Mouse (Mus musculus) limb, embryonic 11.5 days (tissue): ENCODE measurements around the gene Slc22a15. TPM values are rescaled to one million over a fixed set of nuclear protein-coding genes. Genes with fewer than 3 reads are reported as not detected.

ENCODE experiments used
- ATAC-seq: fragments of 200-750 bp; cut with Nextera tagmentation; 2 replicates; pipeline ENCODE4 v1.8.0; 2017; ENCODE audit warnings: low read depth; ENCODE audit not compliant: insufficient number of reproducible peaks, low FRiP score, low TSS enrichment
- DNase-seq: peaks from one replicate; pipeline ENCODE4 v3.0.0-alpha.2; 2015; ENCODE audit warnings: low spot score
- H3K27ac ChIP-seq: fragments of 300-500 bp; sonication (generic); replicated peaks from 2 replicates; pipeline ENCODE4 v1.5.1; 2014; ENCODE audit warnings: low read depth, mild to moderate bottlenecking, low read length
- H3K27me3 ChIP-seq: fragments of 300-500 bp; sonication (generic); 2 replicates; pipeline ENCODE4 v1.6.1; 2014; ENCODE audit warnings: mild to moderate bottlenecking, low read length, mixed read lengths; ENCODE audit not compliant: control insufficient read depth, insufficient read depth
- H3K36me3 ChIP-seq: fragments of 300-500 bp; sonication (generic); 2 replicates; pipeline ENCODE4 v1.6.1; 2014; ENCODE audit warnings: mild to moderate bottlenecking, low read length, moderate library complexity, mixed read lengths; ENCODE audit not compliant: control insufficient read depth, insufficient read depth
- H3K4me1 ChIP-seq: fragments of 300-500 bp; sonication (generic); 2 replicates; pipeline ENCODE4 v1.6.1; 2014; ENCODE audit warnings: low read length, mixed read lengths; ENCODE audit not compliant: control insufficient read depth, insufficient read depth
- H3K4me2 ChIP-seq: fragments of 300-500 bp; sonication (generic); 2 replicates; pipeline ENCODE4 v1.6.1; 2014; ENCODE audit warnings: low read depth, mild to moderate bottlenecking, moderate library complexity; ENCODE audit not compliant: severe bottlenecking
- H3K4me3 ChIP-seq: fragments of 300-500 bp; sonication (generic); 2 replicates; pipeline ENCODE4 v1.5.1; 2014; ENCODE audit warnings: low read depth, low read length
- H3K9ac ChIP-seq: fragments of 300-500 bp; sonication (generic); 2 replicates; pipeline ENCODE4 v1.6.1; 2014; ENCODE audit warnings: mild to moderate bottlenecking, low read length
- H3K9me3 ChIP-seq: fragments of 300-500 bp; sonication (generic); 2 replicates; pipeline ENCODE4 v1.6.1; 2016; ENCODE audit warnings: low read length; ENCODE audit not compliant: control insufficient read depth
- whole genome bisulfite sequencing: fragments of 180-500 bp; shearing (Covaris S2); extraction: QIAGEN DNeasy Blood & Tissue Kit; methylation state at CpG from one replicate; pipeline ENCODE4 v1.1.7; 2014; 5-methylcytosine and 5-hydroxymethylcytosine counted together
- polyA plus RNA-seq: library from polyadenylated mRNA; unstranded; fragments of >200 nt; fragmentation: Nextera tagmentation; extraction: Ambion mirVana; gene quantifications from 2 replicates; pipeline ENCODE4 v1.2.1, GENCODE M21; 2014

The Slc22a15 gene
- polyA plus RNA-seq, 1 experiment from 2014 or later, result 3.2 TPM

DNA sequence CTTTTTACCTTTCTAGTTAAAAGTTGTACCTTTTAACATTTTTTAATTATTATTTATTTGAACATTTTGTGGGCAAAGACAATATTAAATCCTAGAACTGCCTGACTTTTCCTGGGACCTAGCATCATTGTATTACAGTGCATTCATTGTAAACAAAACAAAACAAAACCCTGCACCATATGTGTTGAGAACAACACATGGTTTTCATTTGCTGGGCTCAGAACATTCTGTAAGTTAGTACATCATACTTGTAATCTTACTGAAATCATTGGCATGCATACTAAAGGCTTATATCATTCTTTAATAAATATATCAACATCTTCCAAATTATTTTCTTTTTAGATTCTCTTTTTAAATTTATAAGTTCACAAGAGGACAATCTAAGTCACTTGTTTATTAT lies 2.4 kb upstream of the Slc22a15 start:
- Histone ChIP-seq H3K9me3 (no peaks in the 10 kb centered on the region), H3K27me3 (no peaks in the 10 kb centered on the region), H3K36me3 (no peaks in the 10 kb centered on the region), H3K4me3 (no peak overlapping the region), H3K27ac (no peak overlapping the region), H3K9ac (no peak overlapping the region), H3K4me2 (no peak overlapping the region), H3K4me1 (peaks cover 8% of the 10 kb centered on the region; the same call in 1 of the 2 replicates)
- ATAC-seq (no peak), DNase-seq (no peak)

DNA sequence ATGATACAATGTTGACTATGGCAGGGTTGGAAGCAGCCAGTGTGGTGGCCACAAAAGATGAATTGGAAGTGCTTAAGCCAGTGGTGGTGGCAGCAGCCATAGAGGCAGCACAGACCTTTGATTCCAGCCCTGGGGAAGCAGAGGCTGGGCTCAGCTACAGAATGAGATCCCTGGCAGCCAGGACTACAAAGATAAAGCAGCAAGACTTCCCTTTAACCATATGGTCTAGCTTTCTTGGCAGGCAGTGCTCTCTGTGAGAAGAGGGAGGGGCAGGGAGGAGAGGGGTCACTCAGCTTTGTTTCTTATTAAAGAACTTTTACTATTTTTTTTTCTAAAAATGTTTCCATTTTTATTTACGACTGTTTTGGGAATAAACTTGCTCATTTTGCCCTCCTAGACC lies 1.4 kb upstream of the Slc22a15 start:
- no peak overlapping the region for H3K27ac ChIP-seq
- no peaks in the 10 kb centered on the region for H3K27me3 ChIP-seq
- no peaks in the 10 kb centered on the region for H3K36me3 ChIP-seq
- no peak for DNase-seq
- no peak overlapping the region for H3K4me2 ChIP-seq
- no peak for ATAC-seq
- H3K4me3 ChIP-seq, result no peak overlapping the region
- 61% methylated on average over 1 of the region's 1 CpGs for WGBS
- H3K4me1 ChIP-seq, result peaks cover 8% of the 10 kb centered on the region; the same call in 1 of the 2 replicates
- no peaks in the 10 kb centered on the region for H3K9me3 ChIP-seq
- H3K9ac ChIP-seq, result no peak overlapping the region

DNA sequence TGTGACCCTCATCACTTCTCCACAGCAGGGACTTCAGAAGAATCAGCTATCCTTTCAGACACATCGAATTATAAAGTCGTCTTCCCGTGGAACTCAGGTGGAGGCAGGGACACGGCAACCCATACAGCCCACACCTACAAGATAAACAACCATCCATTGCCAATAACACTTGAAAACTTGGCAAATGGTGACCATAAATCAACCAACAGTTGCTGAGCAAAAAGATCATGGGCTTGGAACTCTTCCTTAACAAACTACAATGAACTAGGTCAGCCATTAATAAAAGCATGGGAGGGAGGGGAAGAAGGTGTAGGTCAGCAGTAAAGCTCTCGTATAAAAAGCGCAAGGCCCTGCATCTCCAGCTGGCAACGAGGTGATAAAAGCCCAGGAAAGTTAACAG lies 1.9 kb downstream of the Slc22a15 start:
- Histone ChIP-seq H3K4me1 (peaks cover 8% of the 10 kb centered on the region; the same call in 1 of the 2 replicates), H3K4me2 (no peak overlapping the region), H3K4me3 (no peak overlapping the region), H3K27me3 (no peaks in the 10 kb centered on the region), H3K27ac (no peak overlapping the region), H3K9ac (no peak overlapping the region), H3K9me3 (no peaks in the 10 kb centered on the region), H3K36me3 (no peaks in the 10 kb centered on the region)
- ATAC-seq (no peak), DNase-seq (no peak)
- WGBS, result 39% methylated on average over 7 of the region's 7 CpGs

DNA sequence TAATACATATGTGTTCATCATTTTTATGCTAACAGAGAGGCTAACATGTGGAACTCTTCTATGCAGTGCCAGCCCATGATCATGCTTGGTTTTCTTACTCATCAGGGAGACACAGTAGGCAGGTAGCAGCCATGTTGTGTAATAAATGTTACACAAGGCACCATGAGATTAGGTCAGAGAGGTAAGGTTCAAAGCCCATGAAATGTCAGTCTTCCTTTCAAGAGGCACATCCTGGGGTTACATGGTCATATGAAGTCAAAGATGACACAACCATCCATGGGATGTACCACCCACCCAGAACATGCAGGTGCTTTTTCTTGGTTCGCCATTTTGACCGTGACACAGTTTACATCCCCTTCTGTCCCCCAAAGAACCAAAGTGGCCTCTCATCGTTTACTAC lies 5.7 kb downstream of the Slc22a15 start:
- Histone ChIP-seq H3K27me3 (no peaks in the 10 kb centered on the region), H3K27ac (no peak overlapping the region), H3K9ac (no peak overlapping the region), H3K9me3 (no peaks in the 10 kb centered on the region), H3K4me1 (no peaks in the 10 kb centered on the region), H3K36me3 (no peaks in the 10 kb centered on the region), H3K4me3 (no peak overlapping the region), H3K4me2 (no peak overlapping the region)
- ATAC-seq (no peak), DNase-seq (no peak)
- 91% methylated on average over 3 of the region's 3 CpGs for WGBS

DNA sequence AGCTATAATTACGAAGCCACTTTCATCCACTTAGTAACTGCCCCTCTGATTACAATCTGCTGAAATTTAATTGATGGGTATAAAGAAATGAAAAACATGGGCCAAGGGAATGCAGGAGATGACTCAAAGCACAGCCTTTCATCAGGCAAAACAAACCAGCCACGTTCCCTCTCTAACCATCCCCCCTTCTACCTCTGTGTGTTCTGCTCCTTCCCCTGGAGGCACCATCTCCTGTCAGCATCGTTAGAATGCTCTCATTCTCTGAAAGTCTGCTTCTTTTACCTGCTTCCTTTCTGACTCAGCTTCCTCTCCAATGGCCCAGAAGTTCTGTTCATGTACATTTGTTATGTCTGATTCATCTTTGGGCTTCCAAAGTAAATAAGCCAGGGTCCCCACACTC lies 6.6 kb downstream of the Slc22a15 start:
- Histone ChIP-seq H3K4me2 (no peak overlapping the region), H3K36me3 (no peaks in the 10 kb centered on the region), H3K9ac (no peak overlapping the region), H3K4me1 (no peaks in the 10 kb centered on the region), H3K27ac (no peak overlapping the region), H3K27me3 (no peaks in the 10 kb centered on the region), H3K4me3 (no peak overlapping the region), H3K9me3 (no peaks in the 10 kb centered on the region)
- WGBS, result 38% methylated on average over 3 of the region's 3 CpGs
- no peak for ATAC-seq
- no peak for DNase-seq

DNA sequence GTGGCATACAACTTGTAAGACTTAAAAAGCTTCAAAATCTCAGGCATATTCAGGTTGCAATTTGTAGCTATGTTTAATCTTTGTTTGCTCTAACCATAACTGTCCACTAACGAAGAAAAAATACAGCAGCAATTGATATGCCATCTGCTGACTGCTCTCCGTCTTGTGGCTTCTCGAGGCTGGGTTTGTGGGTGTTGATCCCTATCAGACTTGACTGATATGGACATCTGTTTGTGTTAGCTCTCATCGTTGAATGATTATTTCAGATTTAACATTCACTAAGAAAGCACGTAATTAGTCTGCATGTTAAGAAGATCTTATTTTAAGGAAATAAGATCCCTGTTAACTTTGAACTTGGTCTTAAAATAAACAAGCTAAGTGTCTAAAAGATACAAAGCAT lies 7.7 kb downstream of the Slc22a15 start:
- ATAC-seq (no peak), DNase-seq (no peak)
- Histone ChIP-seq H3K9me3 (no peaks in the 10 kb centered on the region), H3K27ac (no peak overlapping the region), H3K36me3 (no peaks in the 10 kb centered on the region), H3K4me3 (no peak overlapping the region), H3K27me3 (no peaks in the 10 kb centered on the region), H3K4me1 (no peaks in the 10 kb centered on the region), H3K4me2 (no peak overlapping the region), H3K9ac (no peak overlapping the region)
- WGBS, result 83% methylated on average over 5 of the region's 5 CpGs

DNA sequence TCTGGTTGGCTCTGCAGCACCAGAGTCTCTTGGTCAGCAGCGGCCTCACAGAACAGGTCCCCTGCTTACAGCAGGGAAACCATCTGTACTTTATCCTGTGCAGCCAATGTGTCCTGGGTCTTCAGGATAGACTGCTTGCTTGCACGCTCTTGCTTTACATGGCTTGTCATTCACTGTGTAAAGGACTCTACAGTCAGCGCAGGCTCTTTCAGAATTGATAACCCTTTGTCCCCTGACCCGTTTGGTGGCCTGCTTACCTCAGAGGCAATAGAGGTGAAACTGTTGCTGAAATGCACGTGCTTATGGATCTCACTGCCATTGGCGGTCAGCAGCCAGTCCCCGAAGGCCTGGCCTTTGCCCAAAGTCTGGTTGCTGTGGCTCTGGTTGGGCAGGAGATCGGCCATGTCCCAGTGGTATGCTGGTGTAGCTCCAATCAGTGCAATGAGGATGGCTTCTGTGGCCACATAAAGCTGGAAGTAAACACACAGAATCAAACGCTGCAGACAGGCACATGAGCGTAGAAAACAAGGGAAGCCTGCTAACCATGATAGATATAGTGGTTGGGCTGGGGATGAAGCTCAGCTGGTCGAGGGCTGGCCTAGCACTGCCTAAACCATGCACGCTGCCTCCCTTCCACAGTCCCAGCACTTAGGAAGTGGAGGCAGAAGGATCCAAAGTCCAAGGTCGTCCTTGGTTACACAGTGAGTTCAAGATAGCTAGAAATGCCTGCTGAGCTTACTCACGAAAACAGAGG lies 9.0 kb downstream of the Slc22a15 start:
- ATAC-seq (no peak), DNase-seq (no peak)
- H3K9me3 ChIP-seq, result no peaks in the 10 kb centered on the region
- no peaks in the 10 kb centered on the region for H3K27me3 ChIP-seq
- no peak overlapping the region for H3K27ac ChIP-seq
- no peak overlapping the region for H3K4me3 ChIP-seq
- no peak overlapping the region for H3K9ac ChIP-seq
- H3K36me3 ChIP-seq, result no peaks in the 10 kb centered on the region
- 87% methylated on average over 14 of the region's 14 CpGs for WGBS
- H3K4me1 ChIP-seq, result no peaks in the 10 kb centered on the region
- H3K4me2 ChIP-seq, result no peak overlapping the region

DNA sequence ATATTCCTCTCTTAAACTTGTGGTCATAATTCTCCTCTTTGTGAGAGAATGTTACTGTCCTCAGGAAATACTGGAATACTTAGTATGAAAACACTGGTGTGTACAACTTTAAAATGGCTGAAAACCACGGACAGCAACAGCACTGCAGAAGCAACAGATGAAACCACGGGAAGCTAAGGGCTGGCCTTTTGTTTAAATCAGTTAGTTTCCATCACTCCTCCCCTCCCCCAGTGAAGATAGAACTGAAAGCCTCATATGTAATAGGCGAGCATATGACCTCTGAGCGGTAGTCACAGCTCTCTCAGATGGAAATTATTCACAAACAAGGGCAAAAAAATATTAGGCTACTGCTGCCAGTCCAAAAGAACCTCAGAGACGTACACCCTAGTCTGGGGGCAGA lies 10.0 kb downstream of the Slc22a15 start:
- Histone ChIP-seq H3K4me2 (no peak overlapping the region), H3K36me3 (no peaks in the 10 kb centered on the region), H3K27ac (no peak overlapping the region), H3K4me1 (no peaks in the 10 kb centered on the region), H3K9ac (no peak overlapping the region), H3K27me3 (no peaks in the 10 kb centered on the region), H3K9me3 (no peaks in the 10 kb centered on the region), H3K4me3 (no peak overlapping the region)
- WGBS, result 87% methylated on average over 5 of the region's 5 CpGs
- DNase-seq (no peak), ATAC-seq (no peak)

DNA sequence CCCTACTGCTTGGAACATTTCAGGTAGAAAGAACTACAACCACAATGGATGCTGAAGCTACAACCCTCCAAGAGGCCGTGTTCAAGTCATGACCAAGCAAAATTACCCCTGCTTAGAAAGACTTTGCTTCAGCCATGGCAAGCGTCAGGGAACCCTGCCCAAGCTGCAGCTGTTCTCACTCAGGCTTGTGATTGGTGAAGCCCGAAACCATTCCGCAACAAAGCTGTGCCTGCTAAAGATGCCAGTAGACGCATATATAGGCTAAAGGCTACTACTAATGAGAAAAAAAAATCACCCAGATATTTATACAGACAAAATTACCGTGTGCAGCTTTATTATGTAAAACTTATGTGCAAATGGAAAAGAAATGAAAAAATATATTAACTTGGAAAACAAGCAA lies 12.2 kb downstream of the Slc22a15 start:
- DNase-seq (no peak), ATAC-seq (no peak)
- Histone ChIP-seq H3K27ac (no peak overlapping the region), H3K9me3 (no peaks in the 10 kb centered on the region), H3K27me3 (no peaks in the 10 kb centered on the region), H3K4me1 (no peaks in the 10 kb centered on the region), H3K9ac (no peak overlapping the region), H3K4me2 (no peak overlapping the region), H3K36me3 (no peaks in the 10 kb centered on the region), H3K4me3 (no peak overlapping the region)
- WGBS, result 75% methylated on average over 6 of the region's 6 CpGs
